Mouse (Mus musculus): Measurements from ENCODE around the gene Plxnd1.

Gene Plxnd1

DNA sequence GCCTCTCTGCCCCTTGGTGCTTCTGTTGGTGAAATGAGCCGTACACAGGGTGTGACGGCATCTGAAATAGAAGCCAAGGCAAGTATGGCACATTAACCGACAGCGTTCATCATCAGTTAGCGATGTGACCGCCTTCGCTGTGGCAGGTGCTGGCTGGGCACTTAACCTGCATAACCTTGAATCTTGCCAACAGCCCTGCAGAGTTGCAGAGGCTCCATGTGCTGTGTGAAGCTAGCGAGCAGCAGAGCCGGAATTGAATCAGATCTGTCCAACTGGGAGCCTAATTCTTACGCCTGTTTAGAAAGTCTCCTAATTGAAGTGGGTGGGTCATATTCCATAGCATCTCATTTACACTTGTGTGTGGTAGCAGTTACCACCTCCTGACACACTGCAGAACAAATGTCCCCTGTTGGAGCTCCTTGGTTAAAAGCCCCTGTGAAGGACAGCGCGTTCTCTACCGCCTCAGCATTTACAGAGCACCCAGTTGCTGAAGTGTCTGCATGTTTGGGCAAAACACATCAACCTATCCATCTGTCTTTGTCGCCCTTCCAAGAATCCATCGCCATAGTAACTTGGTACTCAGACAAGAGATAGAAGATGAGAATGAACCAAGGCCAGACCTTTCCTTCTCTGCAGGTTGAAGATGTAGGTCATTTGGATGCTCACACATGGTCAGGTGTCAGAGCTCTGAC is 80.1 kb downstream of the Plxnd1 start:
- DNase-seq, result peak; percentile 59

GRCm38 (mm10) chr6:115913482-115913881 is 81.3 kb downstream of the Plxnd1 start:
- DNase-seq, result no peak

DNA sequence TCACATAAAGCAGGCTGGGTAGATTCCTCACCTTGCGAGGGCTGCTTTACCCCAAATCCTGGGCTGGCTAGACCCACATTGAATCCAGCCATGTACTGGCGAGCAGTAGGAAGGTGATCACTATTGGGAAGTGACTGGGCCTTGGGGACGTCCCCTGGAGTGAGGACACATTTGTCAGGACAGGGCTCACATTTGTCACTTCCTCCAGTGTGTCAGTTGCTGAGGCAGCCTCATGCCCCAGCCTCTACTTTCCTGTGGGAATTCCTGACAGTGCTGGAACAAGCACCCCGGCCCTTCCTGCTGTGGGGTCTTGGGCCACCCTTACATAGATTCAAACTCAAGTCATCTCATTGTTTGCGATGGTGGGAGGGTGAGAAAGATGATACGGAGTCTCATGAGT is 83.0 kb downstream of the Plxnd1 start:
- DNase-seq, result no peak

DNA sequence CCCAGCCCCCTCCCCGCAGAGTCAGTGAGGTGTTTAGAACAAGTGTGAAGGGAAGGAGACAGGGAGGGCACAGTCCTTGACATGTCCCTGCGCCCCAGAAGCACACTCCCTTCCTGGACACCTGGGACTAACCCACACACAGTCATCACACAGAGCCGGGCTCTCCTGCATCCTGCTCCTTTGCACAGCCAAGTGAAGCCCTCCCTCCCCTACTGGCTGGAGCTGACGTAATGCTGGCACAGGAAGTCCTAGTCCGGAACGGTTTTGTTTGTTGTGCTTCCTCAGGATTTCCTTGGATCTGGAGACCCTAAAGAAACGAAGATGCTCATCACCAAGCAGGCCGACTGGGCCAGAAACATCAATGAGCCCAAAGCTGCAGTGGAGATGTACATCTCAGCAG is 84.9 kb downstream of the Plxnd1 start:
- no peak for DNase-seq

- DNase-seq, result no peak
Observed at GRCm38 (mm10) chr6:115909052-115909451, 85.8 kb downstream of the Plxnd1 start.

- no peak for DNase-seq
Observed at GRCm38 (mm10) chr6:115908421-115908982, 86.3 kb downstream of the Plxnd1 start.

GRCm38 (mm10) chr6:115906871-115907270 is 87.9 kb downstream of the Plxnd1 start:
- no peak for DNase-seq

DNA sequence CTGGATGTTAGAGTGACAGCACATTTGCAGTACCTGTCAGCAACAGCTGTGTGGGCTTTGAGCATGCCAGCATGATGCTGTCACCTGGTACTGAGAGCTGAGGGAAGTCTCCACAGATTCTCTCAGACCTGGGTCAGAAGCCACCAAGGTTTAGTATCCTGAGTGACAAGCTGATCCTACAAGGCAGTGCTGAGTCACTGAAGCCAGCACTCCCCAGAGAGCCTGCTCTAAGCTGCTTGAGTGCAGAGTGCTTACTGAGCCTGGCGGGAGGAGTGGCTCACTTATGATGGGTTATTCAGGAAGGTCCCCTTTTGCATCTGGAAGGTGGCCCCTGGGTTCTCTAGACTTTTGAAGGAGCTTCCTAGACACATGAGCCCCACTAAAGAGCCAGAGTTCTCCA is 88.3 kb downstream of the Plxnd1 start:
- DNase-seq, result no peak

GRCm38 (mm10) chr6:115905568-115905967 is 89.2 kb downstream of the Plxnd1 start:
- no peak for DNase-seq
